Mouse (Mus musculus) mouse trophoblast stem cell (cell line): ENCODE results near the gene Eif4e3.

ENCODE experiments used
- in situ Hi-C, 2 experiments: fragments of 300-500 bp; cut with MseI, MboI; formaldehyde crosslinking; loops; 2 replicates in 1 of 2; 3 replicates in 1 of 2; pipeline ENCODE4 v1.15.1; 2025

Eif4e3 gene

DNA sequence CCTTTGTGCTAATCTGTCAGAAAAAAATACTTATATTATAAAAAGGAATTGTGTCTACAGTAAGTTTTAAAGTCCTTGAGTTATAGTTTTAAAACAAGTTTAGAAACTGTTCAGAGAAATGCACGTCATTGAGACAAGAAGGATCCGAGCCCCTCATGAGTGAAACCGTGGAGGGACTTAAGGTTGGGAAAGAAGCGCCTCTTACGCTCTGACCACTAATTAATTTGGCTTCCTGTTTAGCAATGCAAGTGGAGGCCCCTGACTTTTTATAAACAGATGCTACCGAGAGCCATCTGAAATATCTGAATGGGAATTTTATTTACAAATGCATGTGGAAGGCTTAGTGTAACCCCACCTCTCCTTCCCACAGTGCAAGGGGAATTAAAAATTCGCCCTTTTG is 41.3 kb downstream of the Eif4e3 start:
- in situ Hi-C loops, result no loop called here

DNA sequence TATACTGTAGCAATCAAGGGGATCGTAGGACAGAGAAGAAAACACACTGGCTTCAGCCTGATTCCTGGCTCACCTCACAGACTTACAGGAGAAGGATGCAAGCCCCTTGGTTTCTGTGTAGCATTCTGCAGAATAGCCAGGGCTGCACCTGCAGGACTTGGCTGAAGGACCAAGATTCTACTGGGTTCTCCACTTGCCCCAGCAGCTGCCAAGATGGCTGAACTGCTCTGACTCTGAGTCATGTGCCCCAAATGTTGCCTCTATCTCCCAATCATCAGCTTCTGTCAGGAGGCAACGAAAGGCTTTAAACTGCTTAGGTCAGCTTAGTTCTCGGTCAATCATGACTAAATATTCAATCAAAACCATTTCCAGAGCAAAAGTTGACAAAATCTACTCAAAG is 42.0 kb downstream of the Eif4e3 start:
- in situ Hi-C loops, result no loop called here

DNA sequence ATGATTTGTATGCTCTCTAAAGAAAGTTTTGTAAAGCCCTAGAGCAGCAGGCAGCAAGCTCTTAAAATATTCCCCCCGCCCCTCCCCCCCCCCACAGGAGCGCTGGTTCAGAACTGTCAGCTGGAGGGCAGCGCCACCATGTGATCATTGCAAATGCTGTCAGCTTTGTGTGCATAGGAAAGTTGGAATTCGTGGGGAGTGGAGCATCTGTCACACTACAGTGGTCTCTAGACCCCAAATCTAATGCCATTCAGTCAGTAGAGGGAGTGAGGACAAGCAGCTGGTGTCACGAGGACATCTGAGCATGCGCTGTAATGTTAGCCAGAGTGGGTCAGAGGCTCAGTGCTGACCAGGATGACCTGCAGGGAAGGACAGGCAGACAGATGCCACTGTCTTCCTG is 42.9 kb downstream of the Eif4e3 start:
- in situ Hi-C loops, result no loop called here

DNA sequence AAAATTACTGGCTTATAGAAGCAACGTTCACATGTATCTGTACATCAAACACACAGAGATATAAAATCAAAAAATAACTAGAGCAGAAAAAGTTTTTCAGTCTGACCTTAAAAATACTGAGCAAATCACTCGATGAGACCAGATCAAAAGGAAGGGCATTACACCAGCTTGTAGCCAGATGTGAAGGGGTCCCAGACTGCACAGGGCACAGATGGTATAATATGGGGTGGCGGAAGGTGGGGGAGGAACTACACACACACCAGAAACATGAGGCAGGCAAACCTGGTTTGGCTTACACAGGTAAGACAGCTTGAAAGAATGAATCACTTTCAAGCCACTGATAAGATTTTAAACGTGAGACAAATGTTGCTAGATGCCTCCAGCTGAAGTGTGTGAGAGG is 45.4 kb downstream of the Eif4e3 start:
- in situ Hi-C loops, result no loop called here

DNA sequence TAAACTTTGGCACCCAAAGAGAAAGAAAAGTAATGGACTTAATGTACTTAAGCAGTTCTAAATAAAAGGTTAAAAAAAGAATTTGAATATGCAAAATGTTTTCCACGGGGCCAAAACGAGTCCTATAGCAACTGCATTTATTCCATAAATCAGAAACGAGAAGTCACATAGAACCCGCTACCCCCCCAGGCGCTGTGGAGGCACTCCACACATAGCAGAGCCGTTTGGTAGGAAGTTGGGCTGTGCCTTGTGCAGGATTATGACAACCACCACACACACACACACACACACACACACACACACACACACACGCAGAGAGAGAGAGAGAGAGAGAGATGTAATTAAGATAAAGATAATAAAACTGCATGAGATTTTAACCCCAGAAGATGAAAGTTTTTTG is 46.1 kb downstream of the Eif4e3 start:
- in situ Hi-C loops, result no loop called here

DNA sequence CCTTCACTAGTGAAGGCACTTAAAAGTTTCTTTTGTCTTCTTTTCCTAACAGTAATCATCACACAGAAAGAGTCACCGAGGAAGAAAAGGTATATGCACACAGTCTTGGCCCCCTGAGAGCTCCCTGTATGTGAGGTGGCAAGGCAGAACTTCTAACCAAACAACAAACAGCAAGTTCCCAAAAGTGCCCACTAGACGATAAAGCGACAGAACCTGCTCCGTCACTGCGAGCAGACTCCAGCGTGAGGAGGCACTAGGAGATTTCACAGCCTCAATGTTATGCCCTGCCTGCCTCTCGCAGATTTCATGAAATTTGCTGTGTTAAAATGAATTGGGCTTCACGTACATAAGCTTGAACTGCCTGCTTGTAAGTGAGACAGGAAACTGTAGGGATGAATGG is 46.6 kb downstream of the Eif4e3 start:
- in situ Hi-C loops, result no loop called here

DNA sequence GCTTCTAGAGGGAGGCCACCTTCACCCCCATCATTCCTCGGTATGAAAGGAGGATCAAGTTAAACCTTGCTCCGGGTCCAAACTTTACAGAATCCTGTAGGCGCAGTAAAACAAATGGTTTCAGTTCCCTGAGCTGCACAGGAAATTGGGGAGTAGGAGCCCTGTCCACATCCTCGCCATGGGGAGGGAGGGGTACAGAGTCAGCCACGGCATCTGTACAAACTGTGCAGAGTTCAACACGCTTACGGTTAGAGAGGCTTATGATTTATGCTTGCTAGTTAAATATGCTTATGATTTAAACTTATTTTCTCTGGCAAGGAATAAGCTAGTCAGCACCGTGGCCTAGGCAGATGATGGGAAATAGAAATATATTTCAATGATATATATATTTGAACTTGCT is 47.1 kb downstream of the Eif4e3 start:
- in situ Hi-C loops, result no loop called here

DNA sequence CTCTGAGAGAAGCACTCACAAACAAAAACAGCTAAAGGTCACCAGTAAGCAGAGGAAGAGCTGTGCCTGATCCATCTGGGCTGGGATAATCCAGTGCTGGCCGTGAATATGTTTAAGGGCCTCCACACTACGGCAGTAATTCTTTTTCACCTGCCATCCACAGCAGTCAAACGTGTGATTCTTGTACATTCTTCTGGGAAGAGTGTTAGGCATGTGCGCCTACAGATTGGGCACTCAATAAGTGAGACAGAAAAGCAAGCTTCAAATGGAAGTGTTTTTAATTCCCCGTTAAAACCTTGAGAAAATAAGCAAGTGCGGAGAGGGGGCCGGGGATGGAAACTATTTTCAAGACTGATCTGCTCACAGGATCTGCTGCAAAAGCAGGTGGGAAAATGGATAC is 48.7 kb downstream of the Eif4e3 start:
- in situ Hi-C loops, result no loop called here

DNA sequence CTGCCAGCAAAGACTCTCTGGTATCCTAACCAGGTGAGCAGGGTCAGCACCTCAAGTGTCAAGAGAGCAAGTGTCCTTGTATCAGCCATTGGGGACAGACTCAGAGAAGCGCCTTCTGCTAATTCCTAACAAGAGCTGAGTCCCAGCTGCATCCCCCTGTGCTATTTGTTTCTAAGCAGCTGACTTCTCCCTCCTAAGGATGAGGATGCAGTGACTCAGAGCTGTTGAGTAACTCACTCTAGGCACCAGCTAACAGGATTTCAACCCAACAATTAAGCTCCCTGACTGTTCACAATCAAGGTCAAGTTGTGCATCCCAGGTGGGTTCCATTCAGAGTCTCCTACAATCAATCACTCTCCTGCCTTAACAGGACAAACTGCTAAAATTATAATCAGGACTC is 49.2 kb downstream of the Eif4e3 start:
- in situ Hi-C loops, result no loop called here

DNA sequence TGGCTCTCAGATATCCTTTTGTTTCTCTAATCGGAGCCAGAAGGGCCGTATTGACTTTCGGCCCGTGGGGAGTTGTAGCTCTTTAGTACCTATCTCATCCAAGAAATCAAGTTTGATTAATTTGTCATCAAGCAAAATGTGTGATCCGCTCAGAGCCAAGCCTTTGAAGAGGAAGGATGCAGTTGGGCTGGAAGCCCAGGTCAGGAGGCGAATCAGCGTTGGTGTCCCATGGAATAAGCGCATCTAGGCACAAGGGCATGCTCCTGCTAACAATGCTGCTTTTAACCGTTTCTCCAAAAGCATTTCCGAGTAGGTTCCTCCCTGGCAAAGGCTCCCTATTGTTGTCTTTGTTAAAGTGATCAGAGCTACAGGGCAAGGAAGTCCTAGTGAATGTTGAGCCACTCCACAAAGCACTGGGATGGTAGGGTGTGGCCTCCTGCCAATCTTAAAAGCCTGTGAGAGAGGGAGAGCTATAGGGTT is 51.3 kb downstream of the Eif4e3 start:
- in situ Hi-C loops, result no loop called here

DNA sequence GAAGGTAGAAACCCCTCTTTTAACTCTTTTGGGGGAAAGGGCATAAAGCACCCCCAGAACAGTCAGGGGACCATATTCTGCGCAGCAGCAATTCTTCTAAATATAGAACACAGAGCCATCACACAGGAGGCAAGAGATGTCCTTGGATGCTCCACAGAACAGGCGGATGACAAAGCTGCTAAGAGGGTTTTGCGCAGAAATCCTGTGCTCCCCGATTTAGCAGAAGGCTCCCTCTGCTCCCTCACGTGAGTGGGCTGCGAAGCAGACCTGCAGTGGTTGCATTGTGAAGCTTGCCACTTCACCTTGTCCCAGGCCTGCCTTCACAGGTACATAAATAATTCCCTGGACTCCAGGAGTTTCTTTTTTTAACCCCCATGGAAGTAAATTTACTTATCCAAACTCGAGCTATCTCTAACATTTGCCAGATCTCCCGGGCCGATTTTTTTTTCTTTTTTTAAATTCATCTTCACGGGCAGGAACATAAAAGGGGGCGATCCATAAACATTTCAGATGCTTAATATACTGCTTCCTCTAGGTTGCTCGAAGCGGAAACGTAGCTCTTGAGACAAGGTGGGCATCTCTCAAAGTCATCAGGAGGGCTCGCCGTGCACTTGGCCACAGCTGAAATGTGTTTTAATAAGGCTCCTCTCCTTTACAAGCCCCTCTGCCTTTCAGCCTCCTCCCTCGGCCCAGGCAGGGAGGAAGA is 51.9 kb downstream of the Eif4e3 start:
- in situ Hi-C loops, result no loop called here

DNA sequence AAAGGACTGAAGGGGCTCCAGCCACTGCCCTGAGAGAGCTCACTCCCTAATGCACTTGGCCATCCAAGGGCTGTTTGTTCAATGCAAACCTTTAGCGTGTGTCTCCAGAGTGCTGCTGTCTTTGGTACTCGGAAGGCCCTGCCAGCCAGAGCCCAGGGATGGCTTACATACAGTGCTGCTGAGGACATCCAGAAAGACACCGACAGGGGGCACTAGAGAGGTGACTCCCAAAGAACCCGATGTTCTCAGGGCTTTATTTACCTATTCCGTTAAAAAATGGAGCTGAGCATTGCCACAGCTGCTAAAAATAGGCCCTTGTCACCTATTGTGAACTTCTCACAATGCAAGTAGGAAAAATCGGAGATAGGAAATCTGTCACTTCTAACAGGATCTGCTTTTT is 54.7 kb downstream of the Eif4e3 start:
- in situ Hi-C loops, result no loop called here

DNA sequence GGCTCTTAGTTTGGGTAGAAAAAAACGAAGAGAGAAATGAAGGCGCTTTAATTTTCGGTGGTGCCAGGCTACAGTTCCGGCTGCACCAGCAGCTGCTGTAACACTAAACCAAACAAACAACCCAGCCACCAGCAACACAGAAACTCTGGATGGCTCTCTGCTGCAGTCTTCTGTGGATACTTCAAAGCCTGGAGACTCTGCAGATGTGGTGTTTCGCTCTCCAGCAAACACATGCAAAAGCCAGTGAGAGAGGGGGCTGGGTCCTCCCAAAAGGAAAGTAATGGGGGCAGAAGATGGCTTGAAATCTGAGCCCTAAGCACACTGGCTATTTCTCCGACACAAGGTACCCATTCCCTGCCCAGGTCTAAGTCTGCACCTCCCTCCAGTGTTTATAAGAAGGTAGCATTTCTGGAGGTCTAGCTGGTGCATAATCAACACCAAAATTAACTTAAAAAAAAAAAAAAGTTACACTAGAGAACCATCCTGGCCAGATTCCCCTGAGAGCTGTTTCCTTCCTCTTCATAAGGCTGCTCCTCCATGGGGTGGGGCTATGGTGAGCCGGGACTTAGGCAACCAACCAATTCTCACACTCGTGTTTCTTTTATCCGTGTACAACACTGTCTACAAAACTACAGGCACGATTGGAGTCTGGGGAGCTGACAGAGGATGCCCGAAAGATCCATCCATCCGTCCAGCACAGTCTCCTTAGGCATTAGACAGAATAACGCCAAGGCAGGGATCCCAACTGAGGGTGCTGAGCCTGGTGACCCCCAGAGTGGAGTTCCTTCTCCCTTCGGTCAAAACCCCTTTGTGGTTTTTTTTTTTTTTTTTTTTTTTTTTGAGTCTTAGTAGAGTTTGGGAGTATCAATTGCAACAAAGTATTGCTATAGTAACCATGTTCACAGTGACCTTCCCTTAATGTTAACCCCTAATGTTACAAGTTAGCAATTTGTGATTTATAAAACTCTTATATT is 55.8 kb downstream of the Eif4e3 start:
- in situ Hi-C loops, result no loop called here

DNA sequence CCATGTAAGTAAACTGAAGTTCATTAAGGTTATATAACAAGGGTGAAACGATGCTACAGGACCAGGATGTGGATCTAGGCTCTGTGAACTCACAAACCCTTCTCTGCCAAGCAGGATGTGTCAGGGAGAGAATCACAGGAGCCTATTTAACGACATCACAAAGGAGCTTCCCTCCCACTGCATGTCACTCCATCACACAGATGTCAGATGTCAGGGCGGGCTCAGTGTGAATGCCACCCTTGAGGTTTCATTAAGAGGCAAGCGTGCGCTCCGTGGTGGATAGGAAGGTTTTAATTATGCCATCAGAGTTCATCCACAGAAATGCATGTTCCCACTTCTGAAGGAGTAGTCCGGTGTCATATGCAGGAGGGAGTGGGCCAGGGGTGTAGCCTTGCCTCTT is 60.5 kb downstream of the Eif4e3 start:
- in situ Hi-C loops, result no loop called here

DNA sequence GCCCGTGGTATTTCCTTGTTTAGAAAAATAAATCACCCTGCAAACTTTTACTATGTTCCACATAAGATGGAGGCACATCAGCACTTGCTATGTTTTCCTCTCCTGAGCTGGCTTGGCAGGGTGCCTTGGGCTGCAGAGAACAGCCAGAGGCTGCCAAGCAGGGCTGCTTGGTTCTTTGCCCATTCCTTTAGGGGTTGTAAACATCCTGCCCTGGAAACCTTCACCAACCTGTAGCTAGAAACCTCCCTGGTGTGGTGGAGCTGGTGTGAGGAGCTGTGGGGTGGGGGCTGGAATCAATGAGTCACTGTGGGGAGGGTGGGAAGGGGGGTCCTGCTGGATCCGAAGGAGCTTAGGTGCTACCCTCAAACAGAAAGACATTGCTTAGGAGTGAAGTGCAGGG is 61.8 kb downstream of the Eif4e3 start:
- in situ Hi-C loops, result no loop called here

DNA sequence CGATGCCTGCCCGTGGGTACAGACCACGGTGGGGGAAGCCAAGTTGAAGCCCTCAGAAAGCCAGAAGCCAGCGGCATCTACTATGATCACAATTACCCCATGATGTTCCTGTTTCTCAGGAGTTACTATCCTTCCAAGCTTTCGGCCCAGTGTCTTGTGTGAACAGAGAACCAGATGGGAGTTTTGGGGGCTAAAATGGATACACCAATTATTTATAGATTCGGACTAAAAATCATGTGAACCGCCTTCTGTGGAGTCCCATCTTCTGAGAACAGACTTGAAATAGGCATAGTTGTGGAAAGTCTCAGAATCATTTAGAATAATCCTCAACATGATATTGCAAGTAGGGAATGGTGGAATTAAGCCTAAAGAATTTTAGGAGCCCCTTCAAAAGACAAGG is 64.1 kb downstream of the Eif4e3 start:
- in situ Hi-C loops, result no loop called here

DNA sequence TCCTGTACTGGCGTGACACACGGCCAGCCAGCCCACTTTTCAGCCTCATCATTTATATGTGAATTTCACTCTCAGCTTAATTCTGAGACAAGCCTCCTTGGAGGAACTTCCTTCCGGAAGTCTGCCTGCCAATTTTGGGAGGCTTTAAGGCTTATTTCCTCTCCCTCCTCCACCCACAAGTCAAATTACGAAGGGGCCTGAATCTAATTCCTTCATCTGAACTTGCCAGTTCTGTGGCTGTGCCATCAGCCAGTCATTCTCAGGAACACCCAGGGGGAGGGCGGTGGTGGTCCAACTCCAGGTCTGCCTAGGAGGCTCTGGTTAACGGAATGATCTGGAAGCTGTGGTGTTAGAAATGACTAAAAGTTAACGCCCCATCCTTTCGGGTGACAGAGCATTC is 65.7 kb downstream of the Eif4e3 start:
- in situ Hi-C loops, result no loop called here

DNA sequence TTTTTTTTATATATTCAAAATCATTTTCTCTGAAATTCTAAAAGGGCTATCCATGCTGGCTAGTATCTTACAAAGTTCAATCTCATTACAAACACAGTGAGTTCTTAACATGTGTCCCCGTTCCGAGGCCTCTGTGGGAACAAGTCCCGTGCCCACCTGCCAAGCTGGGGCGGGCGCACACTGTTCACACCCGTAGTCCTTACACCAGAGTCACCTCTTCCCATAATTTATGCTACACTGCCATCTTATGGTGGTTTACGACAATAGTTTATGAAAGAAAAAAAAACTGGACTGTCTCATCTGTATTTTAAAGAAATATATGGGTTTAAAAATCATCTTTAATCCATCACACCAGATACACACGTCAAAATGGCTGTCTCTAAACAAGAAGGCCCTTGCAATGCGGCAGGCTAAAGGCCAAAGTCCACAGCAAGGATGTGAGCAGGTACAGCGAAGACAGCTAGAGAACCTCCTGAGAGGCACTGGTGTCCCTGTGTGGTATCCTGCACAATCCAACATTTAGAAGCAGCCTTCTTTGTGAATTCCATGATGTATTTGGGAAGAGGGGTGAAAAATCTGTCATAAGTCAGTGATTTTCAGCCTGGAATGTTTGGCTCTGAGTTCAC is 66.3 kb downstream of the Eif4e3 start:
- in situ Hi-C loops, result no loop called here

DNA sequence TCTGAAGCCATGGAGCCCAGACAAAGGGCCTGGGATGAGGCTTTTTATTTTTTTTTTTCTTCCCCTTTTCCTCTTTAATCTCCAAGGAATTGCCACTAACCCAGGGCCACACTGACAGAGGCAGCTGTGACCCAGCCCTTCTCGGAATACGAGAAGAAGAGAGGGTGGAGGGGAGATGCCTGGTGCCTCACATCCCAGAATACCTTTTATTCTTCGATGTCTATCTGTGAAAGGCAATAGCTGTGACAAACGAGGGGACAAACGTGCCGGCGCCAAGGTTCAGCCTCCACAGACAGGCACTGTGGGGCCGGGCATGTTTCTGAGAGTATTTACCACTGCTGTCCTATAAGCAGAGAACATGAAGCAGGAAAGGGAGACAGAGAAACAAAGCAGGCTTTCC is 66.9 kb downstream of the Eif4e3 start:
- in situ Hi-C loops, result no loop called here

DNA sequence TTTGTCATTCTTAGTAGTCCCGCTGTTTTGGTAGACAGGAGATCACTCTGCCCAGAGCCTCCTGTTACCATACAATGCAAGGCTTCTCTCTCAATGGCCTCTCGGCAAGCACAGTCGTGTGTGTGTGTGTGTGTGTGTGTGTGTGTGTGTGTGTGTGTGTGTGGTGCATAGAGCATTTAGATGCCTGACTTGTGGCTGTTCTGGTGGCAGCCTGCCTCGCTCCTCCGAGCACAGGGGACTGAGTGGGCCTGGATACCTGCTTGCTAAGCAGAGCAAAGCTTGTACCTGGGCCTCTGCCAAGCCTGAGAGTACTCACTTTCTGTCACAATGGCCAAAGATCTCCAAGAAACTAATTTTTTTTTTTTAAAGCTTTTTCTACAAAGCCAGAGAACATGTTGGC is 67.3 kb downstream of the Eif4e3 start:
- in situ Hi-C loops, result no loop called here

DNA sequence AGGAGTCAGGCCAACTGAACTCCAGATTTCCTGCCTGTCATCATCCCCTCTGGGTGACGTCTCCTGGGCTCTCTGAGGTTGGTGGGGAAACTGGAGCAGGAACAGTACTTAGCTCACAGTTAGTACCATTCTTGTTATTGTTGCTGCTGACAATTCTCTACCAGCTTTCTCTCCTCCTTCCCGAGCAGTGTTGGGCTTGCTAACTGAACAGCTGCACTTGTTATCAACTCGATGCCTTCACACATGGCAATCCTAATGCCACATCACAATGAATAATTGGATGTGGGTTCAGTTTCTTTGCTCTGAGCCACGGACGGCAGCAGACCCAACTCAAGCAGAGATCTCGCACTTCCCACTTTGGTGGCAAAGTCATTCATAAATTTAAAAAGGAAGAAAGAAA is 89.5 kb downstream of the Eif4e3 start:
- in situ Hi-C loops, result no loop called here

DNA sequence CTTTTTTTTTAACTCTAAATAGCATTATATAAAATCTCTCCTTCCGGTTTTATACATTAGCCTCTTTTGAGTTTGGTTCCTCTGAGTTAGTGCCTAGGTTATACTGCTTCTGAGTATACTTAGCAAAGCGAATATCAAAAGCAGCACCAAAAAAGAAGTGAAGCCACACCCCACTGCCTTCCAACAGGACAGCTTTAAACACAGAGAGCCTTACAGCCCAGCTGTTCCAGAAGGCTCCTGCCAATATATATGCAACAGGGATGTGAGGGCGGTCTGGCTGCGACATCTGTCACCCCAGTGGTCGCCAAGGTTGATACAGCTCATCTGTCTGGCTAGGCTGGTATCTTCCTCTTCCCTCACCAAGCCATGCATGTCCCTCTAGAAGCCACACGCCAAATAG is 90.9 kb downstream of the Eif4e3 start:
- in situ Hi-C loops, result no loop called here
